Mouse (Mus musculus) layer of hippocampus, postnatal 25 days (tissue): ENCODE measurements around the gene Arl5c. TPM values are rescaled to one million over a fixed set of nuclear protein-coding genes. Genes with fewer than 3 reads are reported as not detected.

Experiments
- DNase-seq, 2 experiments: peaks; one replicate each; pipeline ENCODE4 v3.0.0; 2022; ENCODE audit warnings: mixed read lengths in 2 of 2, low spot score in 1 of 2; ENCODE audit errors: extremely low spot score in 1 of 2
- total RNA-seq, 2 experiments: library from RNA; stranded (reverse); gene quantifications; 2 replicates each; pipeline ENCODE4 v1.2.3; 2021

Arl5c gene
- total RNA-seq, 2 experiments from 2014 or later, result 0.71 to 1.2 TPM

- no peak for DNase-seq
These were observed 1.5 kb upstream of the Arl5c start for GRCm38 (mm10) chr11:97997387-97997960.

- no peak for DNase-seq
These were observed 710 bp upstream of the Arl5c start for GRCm38 (mm10) chr11:97996691-97997090.

- peak in 1 of 2 experiments; percentile 77 for DNase-seq
These were observed 1.4 kb downstream of the Arl5c start for GRCm38 (mm10) chr11:97994539-97995100.

GRCm38 (mm10) chr11:97988530-97989096 lies 7.4 kb downstream of the Arl5c start:
- DNase-seq, result peak; percentile 70 to 79

GRCm38 (mm10) chr11:97987551-97988526 lies 8.1 kb downstream of the Arl5c start:
- DNase-seq, result peak; percentile 98 to 99

GRCm38 (mm10) chr11:97986738-97987465 lies 9.1 kb downstream of the Arl5c start:
- no peak for DNase-seq

GRCm38 (mm10) chr11:97985727-97986677 lies 10.0 kb downstream of the Arl5c start, which contains the start of gene Plxdc1:
Plxdc1 (minus strand) TSS chr11:97986444.
- no peak for DNase-seq

- DNase-seq, result no peak
These were observed 12.0 kb downstream of the Arl5c start for GRCm38 (mm10) chr11:97983983-97984382.

GRCm38 (mm10) chr11:97983506-97983905 lies 12.5 kb downstream of the Arl5c start:
- no peak for DNase-seq

- no peak for DNase-seq
These were observed 13.3 kb downstream of the Arl5c start for GRCm38 (mm10) chr11:97982721-97983120.

GRCm38 (mm10) chr11:97980531-97980966 lies 15.4 kb downstream of the Arl5c start:
- no peak for DNase-seq

GRCm38 (mm10) chr11:97979824-97980495 lies 16.0 kb downstream of the Arl5c start:
- DNase-seq, result no peak

GRCm38 (mm10) chr11:97978392-97978791 lies 17.6 kb downstream of the Arl5c start:
- DNase-seq, result no peak

GRCm38 (mm10) chr11:97977797-97978196 lies 18.2 kb downstream of the Arl5c start:
- no peak for DNase-seq

- DNase-seq, result no peak
These were observed 21.2 kb downstream of the Arl5c start for GRCm38 (mm10) chr11:97974746-97975145.

- no peak for DNase-seq
These were observed 21.8 kb downstream of the Arl5c start for GRCm38 (mm10) chr11:97974141-97974540.

- no peak for DNase-seq
These were observed 23.5 kb downstream of the Arl5c start for GRCm38 (mm10) chr11:97972434-97972833.

GRCm38 (mm10) chr11:97971232-97971631 lies 24.7 kb downstream of the Arl5c start:
- DNase-seq, result peak; percentile 62 to 63
